Mouse (Mus musculus) mammary gland, adult 2 months (tissue): ENCODE results near the gene Gm3752. TPM values are rescaled to one million over a fixed set of nuclear protein-coding genes. Genes with fewer than 3 reads are reported as not detected.

Experiments
- polyA plus RNA-seq: library from polyadenylated mRNA; depleted of rRNA; stranded (reverse); fragments of >200 nt; gene quantifications from 2 replicates; pipeline ENCODE4 v1.2.3, GENCODE M21; 2012; ENCODE audit warnings: low replicate concordance; rRNA removed

The Gm3752 gene
- polyA plus RNA-seq = not detected in 2 replicates

DNA sequence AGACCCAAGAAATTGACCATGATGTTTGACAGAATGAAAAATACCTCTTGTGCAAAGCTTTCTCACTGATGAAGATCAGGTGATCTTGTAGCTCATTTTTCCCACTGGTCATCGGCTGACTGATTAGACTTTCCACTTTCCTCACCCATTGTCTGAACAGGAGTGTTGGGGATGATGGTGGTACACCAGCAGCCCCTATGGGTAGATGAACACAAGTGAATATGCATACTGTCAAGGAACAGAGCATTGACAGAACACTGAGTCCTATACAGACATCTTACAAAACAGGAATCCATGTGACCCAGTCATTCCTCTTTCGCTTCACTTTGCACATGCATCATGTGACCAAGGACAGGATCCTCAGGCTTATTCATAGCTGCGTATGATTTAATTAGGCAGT lies at the start of gene Gm3752:
Gm3752 (minus strand) TSS at position 101 of the 400 bp plus-strand sequence.

DNA sequence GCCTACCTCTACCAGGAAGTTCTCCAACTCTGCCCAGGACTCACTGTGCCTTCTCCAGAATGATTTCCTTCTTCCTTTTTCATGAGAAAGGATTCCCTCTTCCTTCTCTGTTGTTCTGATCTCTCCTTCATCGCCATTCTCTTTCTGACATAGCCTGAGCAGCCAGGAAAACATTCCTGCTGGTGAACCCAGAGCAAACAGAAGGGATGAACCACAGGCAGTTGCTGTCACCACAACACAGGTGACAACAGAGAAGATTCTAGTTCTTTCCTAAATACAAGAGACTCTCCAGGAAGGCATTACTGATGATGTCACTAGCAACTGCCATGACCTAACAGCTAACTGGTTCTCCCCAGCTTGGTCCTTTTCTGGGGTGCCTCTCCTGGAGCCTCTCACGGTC lies 32.7 kb downstream of the Gm3752 start, which contains the start of gene Gm3755:
Gm3755 (minus strand) TSS at position 101 of the 400 bp plus-strand sequence.

Other genes with a start within 250 kb of the Gm3752 start
- not detected in 2 replicates for gene Gm3727, start 219.0 kb downstream of the Gm3752 start, polyA plus RNA-seq
- 0.11 and 0.29 TPM in 2 replicates for gene Gm3739, start 168.7 kb downstream of the Gm3752 start, polyA plus RNA-seq
- not detected in 2 replicates for gene Gm5797, start 151.4 kb downstream of the Gm3752 start, polyA plus RNA-seq
- gene Gm8374, start 118.6 kb downstream of the Gm3752 start, polyA plus RNA-seq = not detected in 2 replicates
- gene Gm3755, start 32.8 kb downstream of the Gm3752 start, polyA plus RNA-seq = not detected in 2 replicates
- 0.11 and 0.22 TPM in 2 replicates for gene Gm3558, start 84.8 kb upstream of the Gm3752 start, polyA plus RNA-seq
- gene Gm10338, start 111.8 kb upstream of the Gm3752 start, polyA plus RNA-seq = not detected in 2 replicates
- not detected in 2 replicates for gene Gm10128, start 160.2 kb upstream of the Gm3752 start, polyA plus RNA-seq